Mouse (Mus musculus) left cerebral cortex, adult 2 months (tissue): ENCODE results near the gene Ubtd1. TPM values are rescaled to one million over a fixed set of nuclear protein-coding genes. Genes with fewer than 3 reads are reported as not detected.

Source experiments
- DNase-seq, 2 experiments: peaks; one replicate each; pipeline ENCODE4 v3.0.0; 2021 to 2022; ENCODE audit warnings: low spot score in 2 of 2, mixed read lengths in 1 of 2; ENCODE audit errors: extremely low spot score in 1 of 2
- H3K27ac ChIP-seq: fragments of 200-600 bp; 2 replicates; pipeline ENCODE4 v1.8.1; 2022
- H3K4me3 ChIP-seq: fragments of 200-600 bp; 2 replicates; pipeline ENCODE4 v1.8.1; 2022
- CTCF ChIP-seq: fragments of 200-600 bp; IDR thresholded peaks from 2 replicates; pipeline ENCODE4 v1.8.1; 2022; ENCODE audit warnings: antibody characterized with exemption, mild to moderate bottlenecking, moderate library complexity
- intact Hi-C: fragments of 180-260 bp; cut with DNase I; formaldehyde crosslinking; loops from one replicate; pipeline ENCODE4 v1.15.1; 2025
- total RNA-seq, 2 experiments: library from RNA; stranded (reverse); gene quantifications; 2 replicates each; pipeline ENCODE4 v1.2.3; 2021

Ubtd1 gene
- total RNA-seq, 2 experiments from 2014 or later = 10.9 to 12.1 TPM

- no peak overlapping the region for H3K27ac ChIP-seq
- intact Hi-C loops = no loop called here
- DNase-seq = no peak
- TF ChIP-seq CTCF = no peak
- no peak overlapping the region for H3K4me3 ChIP-seq
These were observed 29.6 kb downstream of the Ubtd1 start for GRCm38 (mm10) chr19:42011123-42011522.

- no peak overlapping the region for H3K4me3 ChIP-seq
- no peak for TF ChIP-seq CTCF
- H3K27ac ChIP-seq = no peak overlapping the region
- no peak for DNase-seq
- intact Hi-C loops = no loop called here
These were observed 32.8 kb downstream of the Ubtd1 start for GRCm38 (mm10) chr19:42014231-42014825.

- no peak overlapping the region for H3K27ac ChIP-seq
- no peak for TF ChIP-seq CTCF
- intact Hi-C loops = no loop called here
- no peak for DNase-seq
- H3K4me3 ChIP-seq = no peak overlapping the region
These were observed 33.4 kb downstream of the Ubtd1 start for GRCm38 (mm10) chr19:42015001-42015400.

- no peak for DNase-seq
- H3K27ac ChIP-seq = peak overlapping the region; percentile 86
- intact Hi-C loops = no loop called here
- no peak for TF ChIP-seq CTCF
- no peak overlapping the region for H3K4me3 ChIP-seq
These were observed 34.7 kb downstream of the Ubtd1 start for GRCm38 (mm10) chr19:42016251-42016650.

- H3K27ac ChIP-seq = peak overlapping the region; percentile 86
- DNase-seq = peak; percentile 42 to 48
- no peak overlapping the region for H3K4me3 ChIP-seq
- intact Hi-C loops = no loop called here
- TF ChIP-seq CTCF = no peak
These were observed 35.3 kb downstream of the Ubtd1 start for GRCm38 (mm10) chr19:42016840-42017239.

- intact Hi-C loops = no loop called here
- H3K27ac ChIP-seq = peak overlapping the region; percentile 86
- H3K4me3 ChIP-seq = no peak overlapping the region
- no peak for TF ChIP-seq CTCF
- peak; percentile 43 to 49 for DNase-seq
These were observed 36.1 kb downstream of the Ubtd1 start for GRCm38 (mm10) chr19:42017399-42018247.

- intact Hi-C loops = no loop called here
- H3K27ac ChIP-seq = 0 out of 2 replicates have a peak overlapping the region, but pooled peaks have one; percentile 21
- H3K4me3 ChIP-seq = no peak overlapping the region
These were observed 37.5 kb downstream of the Ubtd1 start for GRCm38 (mm10) chr19:42019011-42019522.

GRCm38 (mm10) chr19:42021681-42022541 lies 40.3 kb downstream of the Ubtd1 start:
- Histone ChIP-seq H3K4me3 (no peak overlapping the region), H3K27ac (no peak overlapping the region)
- DNase-seq = no peak
- no peak for TF ChIP-seq CTCF
- intact Hi-C loops = no loop called here

More at GRCm38 (mm10) chr19:42019011-42019522, 37.5 kb downstream of the Ubtd1 start:
- DNase-seq = no peak
- no peak for TF ChIP-seq CTCF

GRCm38 (mm10) chr19:42022542-42022848 lies 40.9 kb downstream of the Ubtd1 start:
- intact Hi-C loops = no loop called here
- H3K4me3 ChIP-seq = no peak overlapping the region
- no peak overlapping the region for H3K27ac ChIP-seq

GRCm38 (mm10) chr19:42026158-42026557 lies 44.6 kb downstream of the Ubtd1 start:
- H3K27ac ChIP-seq = no peak overlapping the region
- intact Hi-C loops = loop anchor here (2.0 to 5.0 kb wide), 2 partner anchors 45 to 129 kb away; partner anchors contain the start of genes Mms19, Rrp12 and Ubtd1
- peak; percentile 76 to 83 for DNase-seq
- no peak overlapping the region for H3K4me3 ChIP-seq
- TF ChIP-seq CTCF = peak; percentile 98

More at GRCm38 (mm10) chr19:42022542-42022848, 40.9 kb downstream of the Ubtd1 start:
- no peak for DNase-seq
- no peak for TF ChIP-seq CTCF

- Histone ChIP-seq H3K4me3 (no peak overlapping the region), H3K27ac (no peak overlapping the region)
- no peak for DNase-seq
- no peak for TF ChIP-seq CTCF
- intact Hi-C loops = no loop called here
These were observed 49.5 kb downstream of the Ubtd1 start for GRCm38 (mm10) chr19:42031112-42031511.

- Histone ChIP-seq H3K27ac (no peak overlapping the region), H3K4me3 (no peak overlapping the region)
- intact Hi-C loops = no loop called here
- no peak for DNase-seq
- TF ChIP-seq CTCF = no peak
These were observed 52.0 kb downstream of the Ubtd1 start for GRCm38 (mm10) chr19:42033611-42034010.
